Mouse (Mus musculus) limb, embryonic 14.5 days (tissue): ENCODE measurements around the gene Sh3rf3. TPM values are rescaled to one million over a fixed set of nuclear protein-coding genes. Genes with fewer than 3 reads are reported as not detected.

Source experiments
- ATAC-seq: fragments of 200-750 bp; cut with Nextera tagmentation; 2 replicates; pipeline ENCODE4 v1.8.0; 2017; ENCODE audit warnings: low read depth, moderate number of reproducible peaks, moderate TSS enrichment; ENCODE audit not compliant: low FRiP score
- DNase-seq: peaks from one replicate; pipeline ENCODE4 v3.0.0-alpha.2; 2015; ENCODE audit warnings: low spot score
- H3K27ac ChIP-seq: fragments of 300-500 bp; sonication (generic); replicated peaks from 2 replicates; pipeline ENCODE4 v1.5.1; 2014; ENCODE audit warnings: low read depth, mild to moderate bottlenecking, low read length, moderate library complexity, mixed read lengths
- H3K27me3 ChIP-seq: fragments of 300-500 bp; sonication (generic); 2 replicates; pipeline ENCODE4 v1.6.1; 2014; ENCODE audit warnings: low read length, mixed read lengths; ENCODE audit not compliant: control insufficient read depth, insufficient read depth
- H3K36me3 ChIP-seq: fragments of 300-500 bp; sonication (generic); 2 replicates; pipeline ENCODE4 v1.6.1; 2014; ENCODE audit warnings: mild to moderate bottlenecking, low read length, moderate library complexity, mixed read lengths; ENCODE audit not compliant: control insufficient read depth, insufficient read depth
- H3K4me1 ChIP-seq: fragments of 300-500 bp; sonication (generic); 2 replicates; pipeline ENCODE4 v1.6.1; 2014; ENCODE audit warnings: antibody characterized with exemption, low read length, mixed read lengths; ENCODE audit not compliant: control insufficient read depth, insufficient read depth
- H3K4me2 ChIP-seq: fragments of 300-500 bp; sonication (generic); replicated peaks from 2 replicates; pipeline ENCODE4 v1.6.1; 2014; ENCODE audit warnings: low read depth, mild to moderate bottlenecking, low read length, moderate library complexity; ENCODE audit not compliant: severe bottlenecking
- H3K4me3 ChIP-seq: fragments of 300-500 bp; sonication (generic); replicated peaks from 2 replicates; pipeline ENCODE4 v1.5.1; 2014; ENCODE audit warnings: low read length
- H3K9ac ChIP-seq: fragments of 300-500 bp; sonication (generic); 2 replicates; pipeline ENCODE4 v1.6.1; 2014; ENCODE audit warnings: mild to moderate bottlenecking, low read depth, low read length, moderate library complexity; ENCODE audit not compliant: severe bottlenecking
- H3K9me3 ChIP-seq: fragments of 300-500 bp; sonication (generic); 2 replicates; pipeline ENCODE4 v1.6.1; 2016; ENCODE audit warnings: low read length; ENCODE audit not compliant: control insufficient read depth
- POLR2A ChIP-seq: fragments of 200-500 bp; IDR thresholded peaks from 2 replicates; pipeline ENCODE4 v1.8.0; 2012; ENCODE audit warnings: inconsistent platforms, mild to moderate bottlenecking, moderate library complexity, borderline replicate concordance; ENCODE audit not compliant: insufficient read depth, insufficient read length; ENCODE audit errors: extremely low read depth
- WGBS: fragments of 180-500 bp; shearing (Covaris S2); extraction: QIAGEN DNeasy Blood & Tissue Kit; methylation state at CpG from one replicate; pipeline ENCODE4 v1.1.7; 2014; 5-methylcytosine and 5-hydroxymethylcytosine counted together
- polyA plus RNA-seq, 2 experiments: library from polyadenylated mRNA; depleted of rRNA in 1 of 2; stranded (reverse) in 1 of 2; unstranded in 1 of 2; fragments of >200 nt; fragmentation: Nextera tagmentation in 1 of 2; extraction: Ambion mirVana in 1 of 2; gene quantifications; 2 replicates each; pipeline versions ENCODE4 v1.2.1 to v1.2.3; 2012 to 2014

Sh3rf3 gene
- polyA plus RNA-seq, 2 experiments, result 2.6 to 4.0 TPM

DNA sequence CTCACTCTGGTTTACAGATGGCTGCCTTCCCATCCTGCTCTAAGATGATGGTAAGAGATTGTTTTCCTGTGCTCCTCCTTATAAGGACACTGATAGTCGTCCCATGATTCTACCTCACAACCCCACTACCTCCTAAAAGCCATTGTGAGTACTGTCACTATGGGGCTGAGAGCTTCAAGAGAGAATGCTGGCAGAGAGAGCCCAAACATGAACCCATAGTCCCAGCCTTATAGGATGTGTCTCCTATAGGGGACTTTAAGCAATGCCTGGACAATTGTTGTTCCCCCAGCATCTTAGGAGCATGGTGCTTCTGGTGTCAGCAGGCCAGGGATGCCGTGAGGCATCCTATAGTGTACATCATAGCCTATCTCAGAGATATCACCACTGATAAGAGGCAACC, 54.4 kb downstream of the Sh3rf3 start:
- no peak for TF ChIP-seq POLR2A
- no peak for ATAC-seq
- no peak for DNase-seq
- H3K4me1 ChIP-seq, result no peaks in the 10 kb centered on the region
- no peak overlapping the region for H3K27ac ChIP-seq
- no peak overlapping the region for H3K4me3 ChIP-seq
- no peaks in the 10 kb centered on the region for H3K27me3 ChIP-seq
- no peaks in the 10 kb centered on the region for H3K36me3 ChIP-seq
- WGBS, result 86% methylated on average over 2 of the region's 2 CpGs
- H3K9ac ChIP-seq, result no peak overlapping the region
- no peak overlapping the region for H3K4me2 ChIP-seq
- no peaks in the 10 kb centered on the region for H3K9me3 ChIP-seq

DNA sequence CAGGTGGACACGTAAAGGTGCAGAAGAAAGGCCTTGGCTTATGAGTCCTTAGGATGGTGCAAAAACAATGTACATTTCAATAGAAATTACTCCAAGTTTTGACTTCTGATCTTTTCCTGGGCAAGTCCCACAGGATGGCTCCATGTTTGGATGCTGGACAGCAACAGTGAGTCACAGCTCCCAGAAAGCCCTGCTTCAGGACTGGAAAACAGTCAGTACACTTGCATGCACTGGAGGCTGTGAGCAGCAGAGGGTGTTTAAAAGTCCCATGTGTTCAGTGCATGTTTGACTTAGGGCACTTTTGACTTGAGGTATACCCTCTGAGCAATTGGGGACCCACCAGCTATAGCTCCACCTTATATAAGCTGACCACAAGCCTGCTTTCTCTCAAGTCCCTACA, 56.7 kb downstream of the Sh3rf3 start:
- ATAC-seq (no peak), DNase-seq (no peak)
- Histone ChIP-seq H3K27me3 (no peaks in the 10 kb centered on the region), H3K4me2 (no peak overlapping the region), H3K9ac (no peak overlapping the region), H3K36me3 (no peaks in the 10 kb centered on the region), H3K9me3 (no peaks in the 10 kb centered on the region), H3K4me1 (no peaks in the 10 kb centered on the region), H3K27ac (no peak overlapping the region), H3K4me3 (no peak overlapping the region)
- WGBS, result 89% methylated on average over 1 of the region's 1 CpGs
- no peak for TF ChIP-seq POLR2A

DNA sequence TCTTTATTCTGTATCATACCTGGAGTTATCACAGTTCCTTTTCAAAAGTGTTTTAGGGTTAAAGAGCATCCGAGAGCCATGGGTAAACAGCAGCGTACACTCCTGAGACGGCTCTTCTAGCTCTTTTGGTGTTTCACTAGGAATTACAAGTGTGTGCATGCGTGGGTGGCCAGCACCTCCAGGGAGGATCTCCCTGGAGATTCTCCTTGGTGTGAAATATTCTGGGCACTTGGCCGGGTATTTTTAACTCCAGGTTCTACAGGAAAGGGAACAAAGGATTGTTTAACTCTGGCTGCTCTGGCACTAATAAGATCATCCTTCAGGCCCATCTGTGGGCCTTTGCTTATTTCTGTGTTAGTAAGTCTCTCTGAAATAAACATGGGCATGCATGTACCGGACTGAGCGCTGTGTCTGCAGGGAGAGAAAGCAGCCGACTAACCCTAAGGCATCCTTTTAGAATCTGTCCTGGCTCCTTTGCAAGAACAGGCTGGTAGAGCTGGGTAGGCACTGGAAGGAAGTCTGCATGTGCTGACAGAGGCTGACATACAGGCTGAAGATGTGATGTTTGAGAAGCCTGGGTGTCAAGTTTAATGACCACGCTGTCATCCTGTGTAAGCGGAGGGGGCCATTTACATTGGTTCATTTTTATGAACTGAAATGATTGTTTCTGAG, 58.1 kb downstream of the Sh3rf3 start:
- Histone ChIP-seq H3K27me3 (no peaks in the 10 kb centered on the region), H3K4me1 (no peaks in the 10 kb centered on the region), H3K9me3 (no peaks in the 10 kb centered on the region), H3K36me3 (no peaks in the 10 kb centered on the region), H3K4me3 (no peak overlapping the region), H3K9ac (no peak overlapping the region), H3K4me2 (no peak overlapping the region), H3K27ac (no peak overlapping the region)
- 73% methylated on average over 10 of the region's 10 CpGs for WGBS
- ATAC-seq (no peak), DNase-seq (no peak)
- TF ChIP-seq POLR2A, result no peak

DNA sequence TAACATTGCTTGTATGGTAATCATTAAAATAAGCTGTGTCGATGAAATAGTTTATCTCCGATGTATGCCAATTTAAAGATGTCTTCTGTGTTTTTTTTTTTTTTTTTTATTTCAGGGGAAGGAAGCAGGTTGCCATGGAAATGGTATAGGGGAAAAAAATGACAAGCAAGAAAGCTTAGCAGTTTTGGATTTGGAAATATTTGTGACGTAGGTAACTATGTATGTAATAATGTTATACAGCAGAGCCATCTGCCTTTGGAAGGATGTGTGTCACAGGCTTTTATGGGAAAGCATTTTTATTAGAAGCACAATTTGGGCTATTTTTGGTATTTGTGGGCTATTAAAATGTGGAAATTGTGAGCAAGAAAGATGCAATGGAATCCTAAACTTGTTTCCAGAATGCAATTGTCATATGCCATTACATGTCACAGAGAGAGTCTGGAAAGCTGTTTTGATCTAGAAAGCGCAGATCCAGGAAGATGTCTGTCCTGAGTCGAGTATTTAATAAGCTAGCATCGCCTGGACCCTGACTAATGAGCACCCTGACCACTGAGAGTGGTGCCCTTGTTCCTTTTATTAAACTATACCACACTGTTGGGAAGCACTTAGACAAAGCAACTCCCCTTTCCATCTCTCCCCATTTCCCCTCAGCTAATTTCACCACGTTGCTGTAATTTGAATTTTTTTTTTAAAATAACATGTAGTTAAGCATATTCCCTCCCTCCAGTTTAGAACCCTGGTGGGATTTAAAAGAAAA, 58.8 kb downstream of the Sh3rf3 start:
- Histone ChIP-seq H3K9ac (no peak overlapping the region), H3K9me3 (no peaks in the 10 kb centered on the region), H3K27me3 (no peaks in the 10 kb centered on the region), H3K4me2 (no peak overlapping the region), H3K36me3 (no peaks in the 10 kb centered on the region), H3K4me1 (no peaks in the 10 kb centered on the region), H3K4me3 (no peak overlapping the region), H3K27ac (no peak overlapping the region)
- ATAC-seq, result no peak
- TF ChIP-seq POLR2A, result no peak
- WGBS, result 54% methylated on average over 7 of the region's 7 CpGs
- no peak for DNase-seq

DNA sequence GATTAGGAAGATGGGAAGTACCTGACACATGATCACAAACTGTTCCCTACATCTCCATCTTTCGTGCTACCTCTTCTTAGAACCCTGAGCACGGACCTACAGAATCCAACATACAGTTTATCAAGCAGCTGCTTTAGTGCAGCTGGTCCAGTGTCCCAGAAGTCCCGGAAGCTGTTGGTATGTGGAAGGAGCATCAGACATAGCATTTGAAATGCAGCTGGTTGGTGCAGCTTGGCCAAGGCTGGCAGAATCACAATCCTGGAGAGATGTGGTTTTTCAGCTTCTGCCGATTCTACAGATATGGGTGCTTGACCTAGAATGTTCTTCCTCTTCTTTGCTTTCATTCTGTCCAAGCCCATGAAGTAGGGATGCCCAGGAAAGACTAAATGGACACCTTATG, 64.7 kb downstream of the Sh3rf3 start:
- Histone ChIP-seq H3K4me1 (no peaks in the 10 kb centered on the region), H3K9ac (no peak overlapping the region), H3K27me3 (no peaks in the 10 kb centered on the region), H3K4me2 (no peak overlapping the region), H3K4me3 (no peak overlapping the region), H3K36me3 (no peaks in the 10 kb centered on the region), H3K27ac (no peak overlapping the region), H3K9me3 (no peaks in the 10 kb centered on the region)
- 97% methylated on average over 4 of the region's 4 CpGs for WGBS
- no peak for DNase-seq
- TF ChIP-seq POLR2A, result no peak
- no peak for ATAC-seq
